Mouse (Mus musculus): Measurements from ENCODE around the gene Epha7. TPM values are rescaled to one million over a fixed set of nuclear protein-coding genes. Genes with fewer than 3 reads are reported as not detected.

Gene Epha7
- polyA plus RNA-seq, 1 experiment from 2014 or later: 5.4 TPM

DNA sequence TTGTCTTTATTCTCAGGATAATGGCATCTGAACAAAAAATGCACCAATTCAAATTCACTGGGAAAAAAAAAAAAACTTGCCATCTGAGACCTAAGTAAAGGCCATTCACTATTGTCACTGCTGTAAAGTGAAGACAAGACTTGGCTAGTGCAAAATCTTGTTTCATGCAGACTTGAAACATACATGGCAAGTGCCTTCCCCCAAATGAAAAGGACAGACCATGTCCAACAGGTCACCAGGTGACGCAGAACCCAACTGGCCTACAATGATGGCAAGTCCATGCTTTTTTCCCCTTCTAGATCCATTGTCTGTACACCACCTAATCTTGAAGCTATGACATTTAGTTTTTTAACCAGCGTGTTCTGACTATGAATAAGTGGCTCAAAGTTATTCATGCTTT, 94.1 kb downstream of the Epha7 start:
- DNase-seq (ENCODE audit: low spot score) (no peak), ATAC-seq (no peak)
- 92% methylated on average over 2 of the region's 2 CpGs for WGBS
- Histone ChIP-seq H3K4me1 (ENCODE audit: insufficient read depth, low read depth, low read length) (no peaks in the 10 kb centered on the region), H3K4me3 (ENCODE audit: low read depth, low read length) (no peak overlapping the region), H3K9ac (replicated peaks; ENCODE audit: low read depth) (no peak overlapping the region), H3K36me3 (ENCODE audit: insufficient read depth, low read length) (no peaks in the 10 kb centered on the region), H3K9me3 (ENCODE audit: low read length) (no peaks in the 10 kb centered on the region), H3K4me2 (replicated peaks; ENCODE audit: low read depth, low read length) (no peak overlapping the region), H3K27ac (ENCODE audit: low read length) (no peak overlapping the region), H3K27me3 (replicated peaks; ENCODE audit: insufficient read depth, low read length) (no peaks in the 10 kb centered on the region)
- TF ChIP-seq EP300 (IDR thresholded peaks at IDR 0.05) (no peak), CTCF (IDR thresholded peaks at IDR 0.05) (no peak)

DNA sequence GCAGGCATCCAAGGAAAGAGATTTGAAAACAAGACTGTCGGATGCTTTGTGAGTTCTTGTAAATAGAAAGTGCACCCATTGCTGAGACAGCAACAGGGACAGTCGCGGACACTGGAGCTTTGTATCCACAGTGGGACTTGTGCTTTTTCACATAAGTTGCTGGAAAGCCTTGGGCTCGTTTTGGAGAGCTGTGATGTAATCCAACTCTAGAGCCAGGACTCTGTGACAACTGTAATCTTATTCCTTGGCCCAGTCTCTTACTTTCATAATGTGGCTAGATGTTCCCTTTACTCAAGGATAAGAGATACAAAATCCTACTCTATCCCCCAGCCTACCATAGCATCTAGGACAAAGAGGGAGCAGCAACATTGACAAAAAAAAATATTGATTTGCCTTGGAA, 97.2 kb downstream of the Epha7 start:
- H3K4me1 ChIP-seq (ENCODE audit: insufficient read depth, low read depth, low read length): no peaks in the 10 kb centered on the region
- H3K9ac ChIP-seq (replicated peaks; ENCODE audit: low read depth): no peak overlapping the region
- TF ChIP-seq CTCF (IDR thresholded peaks at IDR 0.05) (no peak), EP300 (IDR thresholded peaks at IDR 0.05) (no peak)
- H3K36me3 ChIP-seq (ENCODE audit: insufficient read depth, low read length): no peaks in the 10 kb centered on the region
- ATAC-seq (no peak), DNase-seq (ENCODE audit: low spot score) (peak; percentile 30)
- H3K4me2 ChIP-seq (replicated peaks; ENCODE audit: low read depth, low read length): no peak overlapping the region
- no peaks in the 10 kb centered on the region for H3K27me3 ChIP-seq (replicated peaks; ENCODE audit: insufficient read depth, low read length)
- H3K27ac ChIP-seq (ENCODE audit: low read length): no peak overlapping the region
- no peaks in the 10 kb centered on the region for H3K9me3 ChIP-seq (ENCODE audit: low read length)
- 64% methylated on average over 4 of the region's 4 CpGs for WGBS
- no peak overlapping the region for H3K4me3 ChIP-seq (ENCODE audit: low read depth, low read length)

DNA sequence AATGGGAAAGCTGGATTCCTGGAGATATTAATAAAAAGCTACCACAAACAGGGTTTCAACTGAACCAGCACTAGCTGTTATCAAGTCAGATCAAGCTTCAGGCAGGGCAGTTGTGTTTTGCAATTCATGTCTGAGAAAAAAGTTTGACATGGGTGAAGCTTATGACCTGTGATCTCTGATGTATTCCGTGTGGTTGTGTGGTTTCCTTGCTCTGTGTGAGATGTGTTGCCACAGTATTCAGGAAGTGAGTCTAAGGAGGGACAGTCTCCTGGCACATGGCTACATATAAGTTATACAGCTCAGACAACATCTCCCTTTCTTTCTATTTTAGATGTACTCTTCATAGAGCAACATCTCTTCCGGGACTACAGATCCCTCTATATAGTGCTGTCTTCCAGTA, 99.1 kb downstream of the Epha7 start:
- Histone ChIP-seq H3K27me3 (replicated peaks; ENCODE audit: insufficient read depth, low read length) (no peaks in the 10 kb centered on the region), H3K4me3 (ENCODE audit: low read depth, low read length) (no peak overlapping the region), H3K9me3 (ENCODE audit: low read length) (no peaks in the 10 kb centered on the region), H3K36me3 (ENCODE audit: insufficient read depth, low read length) (no peaks in the 10 kb centered on the region), H3K4me1 (ENCODE audit: insufficient read depth, low read depth, low read length) (no peaks in the 10 kb centered on the region), H3K27ac (ENCODE audit: low read length) (no peak overlapping the region), H3K9ac (replicated peaks; ENCODE audit: low read depth) (no peak overlapping the region), H3K4me2 (replicated peaks; ENCODE audit: low read depth, low read length) (no peak overlapping the region)
- 69% methylated on average over 2 of the region's 2 CpGs for WGBS
- no peak for DNase-seq (ENCODE audit: low spot score)
- TF ChIP-seq EP300 (IDR thresholded peaks at IDR 0.05): no peak
- TF ChIP-seq CTCF (IDR thresholded peaks at IDR 0.05): no peak
- no peak for ATAC-seq

DNA sequence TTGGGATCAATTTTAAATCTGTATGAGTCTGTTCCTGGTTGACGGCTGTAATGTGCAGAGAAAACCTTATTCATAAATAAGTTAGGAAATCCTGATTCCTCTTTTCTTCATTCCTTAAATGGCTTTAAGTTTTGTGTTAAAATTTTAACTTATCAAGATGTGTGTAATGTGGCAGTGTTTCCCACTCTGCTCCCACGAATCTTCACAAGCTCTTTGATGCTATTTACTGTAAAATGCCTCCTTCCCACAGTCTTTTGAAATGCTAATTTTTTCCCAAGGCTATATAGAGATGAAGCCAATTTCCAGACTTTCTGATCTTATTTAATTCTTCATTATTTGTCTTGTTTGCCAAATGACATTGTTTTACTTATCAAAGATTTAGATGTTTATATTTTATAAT, 100.7 kb downstream of the Epha7 start:
- Histone ChIP-seq H3K4me1 (ENCODE audit: insufficient read depth, low read depth, low read length) (no peaks in the 10 kb centered on the region), H3K27me3 (replicated peaks; ENCODE audit: insufficient read depth, low read length) (no peaks in the 10 kb centered on the region), H3K9ac (replicated peaks; ENCODE audit: low read depth) (no peak overlapping the region), H3K4me2 (replicated peaks; ENCODE audit: low read depth, low read length) (no peak overlapping the region), H3K9me3 (ENCODE audit: low read length) (no peaks in the 10 kb centered on the region), H3K4me3 (ENCODE audit: low read depth, low read length) (no peak overlapping the region), H3K36me3 (ENCODE audit: insufficient read depth, low read length) (no peaks in the 10 kb centered on the region), H3K27ac (ENCODE audit: low read length) (no peak overlapping the region)
- DNase-seq (ENCODE audit: low spot score): no peak
- 48% methylated on average over 2 of the region's 2 CpGs for WGBS
- TF ChIP-seq EP300 (IDR thresholded peaks at IDR 0.05): no peak
- TF ChIP-seq CTCF (IDR thresholded peaks at IDR 0.05): no peak
- ATAC-seq: no peak

DNA sequence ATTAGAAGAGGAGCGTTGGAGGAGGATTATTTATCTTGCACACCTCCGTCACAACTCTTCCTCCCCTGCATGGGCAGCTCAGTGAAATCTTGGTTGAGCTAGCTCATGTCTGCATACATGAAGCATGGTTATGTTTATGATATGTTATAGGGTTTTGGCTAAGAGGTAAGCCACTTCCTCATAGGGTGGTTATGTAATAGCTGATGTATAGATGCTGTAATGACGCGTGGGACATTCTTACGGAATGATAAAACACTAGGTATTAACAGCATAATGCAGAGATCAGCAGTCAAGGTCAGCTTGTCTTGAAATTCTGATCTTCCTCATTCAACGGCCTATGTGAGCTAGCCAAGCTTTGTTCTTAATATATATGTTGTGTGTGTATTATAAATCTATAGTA, 107.7 kb downstream of the Epha7 start:
- Histone ChIP-seq H3K27ac (ENCODE audit: low read length) (no peak overlapping the region), H3K9ac (replicated peaks; ENCODE audit: low read depth) (no peak overlapping the region), H3K4me1 (ENCODE audit: insufficient read depth, low read depth, low read length) (no peaks in the 10 kb centered on the region), H3K27me3 (replicated peaks; ENCODE audit: insufficient read depth, low read length) (no peaks in the 10 kb centered on the region), H3K4me2 (replicated peaks; ENCODE audit: low read depth, low read length) (no peak overlapping the region), H3K9me3 (ENCODE audit: low read length) (no peaks in the 10 kb centered on the region), H3K4me3 (ENCODE audit: low read depth, low read length) (no peak overlapping the region), H3K36me3 (ENCODE audit: insufficient read depth, low read length) (no peaks in the 10 kb centered on the region)
- ATAC-seq (no peak), DNase-seq (ENCODE audit: low spot score) (no peak)
- WGBS: 84% methylated on average over 6 of the region's 6 CpGs
- TF ChIP-seq EP300 (IDR thresholded peaks at IDR 0.05) (no peak), CTCF (IDR thresholded peaks at IDR 0.05) (no peak)

DNA sequence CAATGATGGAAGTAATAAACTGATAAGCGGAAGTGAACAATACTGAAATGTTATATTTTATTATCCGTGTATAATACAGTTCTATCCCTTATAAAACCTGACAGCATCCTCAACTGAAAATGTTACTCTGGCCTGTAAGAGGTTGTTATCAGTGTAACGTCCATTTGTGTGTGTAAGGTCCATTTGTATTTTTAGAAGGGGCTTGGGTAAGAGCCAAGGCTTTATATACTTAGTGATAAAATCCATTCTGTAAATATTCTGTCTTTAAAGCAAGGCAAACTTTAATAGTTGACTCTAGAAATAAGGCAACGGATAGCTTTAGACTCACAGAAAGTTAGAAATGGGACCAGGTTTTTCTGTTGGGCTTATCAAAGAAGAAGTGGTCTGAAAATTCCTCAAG, 113.1 kb downstream of the Epha7 start:
- H3K27me3 ChIP-seq (replicated peaks; ENCODE audit: insufficient read depth, low read length): no peaks in the 10 kb centered on the region
- no peaks in the 10 kb centered on the region for H3K9me3 ChIP-seq (ENCODE audit: low read length)
- no peaks in the 10 kb centered on the region; the same call in 1 of the 2 replicates for H3K4me1 ChIP-seq (ENCODE audit: insufficient read depth, low read depth, low read length)
- H3K27ac ChIP-seq (ENCODE audit: low read length): no peak overlapping the region
- H3K4me2 ChIP-seq (replicated peaks; ENCODE audit: low read depth, low read length): no peak overlapping the region
- DNase-seq (ENCODE audit: low spot score): no peak
- no peaks in the 10 kb centered on the region for H3K36me3 ChIP-seq (ENCODE audit: insufficient read depth, low read length)
- no peak for ATAC-seq
- no peak overlapping the region for H3K9ac ChIP-seq (replicated peaks; ENCODE audit: low read depth)
- TF ChIP-seq EP300 (IDR thresholded peaks at IDR 0.05) (no peak), CTCF (IDR thresholded peaks at IDR 0.05) (no peak)
- 49% methylated on average over 4 of the region's 4 CpGs for WGBS
- H3K4me3 ChIP-seq (ENCODE audit: low read depth, low read length): no peak overlapping the region

DNA sequence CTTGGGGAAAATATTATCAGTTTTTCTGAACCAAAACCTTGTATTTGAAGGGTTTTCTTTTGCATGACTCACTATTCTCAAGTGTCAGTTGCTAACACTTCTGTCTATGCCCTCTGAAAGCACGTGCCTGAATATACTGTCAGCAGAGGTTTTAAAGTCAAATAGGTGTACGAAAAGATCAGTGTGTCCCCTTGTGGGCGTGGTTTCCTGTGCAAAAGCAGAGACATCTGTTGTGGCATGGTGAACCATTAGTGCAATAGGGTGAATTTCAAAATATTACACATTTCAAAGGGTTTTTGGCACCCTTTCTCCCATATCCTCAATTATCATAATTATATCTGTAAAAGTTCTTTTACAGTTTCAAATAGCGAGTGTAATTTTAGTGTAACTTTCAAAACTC, 120.5 kb downstream of the Epha7 start:
- H3K4me3 ChIP-seq (ENCODE audit: low read depth, low read length): no peak overlapping the region
- no peaks in the 10 kb centered on the region for H3K4me1 ChIP-seq (ENCODE audit: insufficient read depth, low read depth, low read length)
- H3K4me2 ChIP-seq (replicated peaks; ENCODE audit: low read depth, low read length): no peak overlapping the region
- H3K9ac ChIP-seq (replicated peaks; ENCODE audit: low read depth): no peak overlapping the region
- ATAC-seq (no peak), DNase-seq (ENCODE audit: low spot score) (peak; percentile 23)
- no peaks in the 10 kb centered on the region for H3K9me3 ChIP-seq (ENCODE audit: low read length)
- no peaks in the 10 kb centered on the region for H3K27me3 ChIP-seq (replicated peaks; ENCODE audit: insufficient read depth, low read length)
- H3K27ac ChIP-seq (ENCODE audit: low read length): no peak overlapping the region
- WGBS: 59% methylated on average over 4 of the region's 4 CpGs
- H3K36me3 ChIP-seq (ENCODE audit: insufficient read depth, low read length): no peaks in the 10 kb centered on the region
- no peak for TF ChIP-seq CTCF (IDR thresholded peaks at IDR 0.05)
- TF ChIP-seq EP300 (IDR thresholded peaks at IDR 0.05): no peak

Data from lung, postnatal 0 days (tissue).